Mouse (Mus musculus) lung, postnatal 0 days (tissue): ENCODE measurements at regions not wholly inside any gene's neighbourhood (a gene's known extent, or its start where the extent isn't known, plus 50 kb on each side); places are given as distances from the start of the nearest gene placed in this dataset.

Source experiments
- ATAC-seq: fragments of 200-750 bp; cut with Nextera tagmentation; 2 replicates; pipeline ENCODE4 v1.8.0; 2017; ENCODE audit warnings: moderate library complexity
- DNase-seq: peaks from one replicate; pipeline ENCODE4 v3.0.0-alpha.2; 2016; ENCODE audit warnings: low spot score
- H3K27ac ChIP-seq: fragments of 300-500 bp; sonication (generic); 2 replicates; pipeline ENCODE4 v1.5.1; 2014; ENCODE audit warnings: antibody characterized with exemption, mild to moderate bottlenecking, low read length, mixed read lengths
- H3K27me3 ChIP-seq: fragments of 300-500 bp; sonication (generic); replicated peaks from 2 replicates; pipeline ENCODE4 v1.6.1; 2014; ENCODE audit warnings: low read length, mixed read lengths; ENCODE audit not compliant: insufficient read depth
- H3K36me3 ChIP-seq: fragments of 300-500 bp; sonication (generic); 2 replicates; pipeline ENCODE4 v1.6.1; 2014; ENCODE audit warnings: low read length, mixed read lengths; ENCODE audit not compliant: insufficient read depth
- H3K4me1 ChIP-seq: fragments of 300-500 bp; sonication (generic); 2 replicates; pipeline ENCODE4 v1.6.1; 2014; ENCODE audit warnings: antibody characterized with exemption, low read depth, low read length, mixed read lengths; ENCODE audit not compliant: insufficient read depth
- H3K4me2 ChIP-seq: fragments of 300-500 bp; sonication (generic); replicated peaks from 2 replicates; pipeline ENCODE4 v1.6.1; 2014; ENCODE audit warnings: low read depth, mild to moderate bottlenecking, low read length, moderate library complexity, mixed read lengths
- H3K4me3 ChIP-seq: fragments of 300-500 bp; sonication (generic); 2 replicates; pipeline ENCODE4 v1.5.1; 2014; ENCODE audit warnings: low read depth, low read length
- H3K9ac ChIP-seq: fragments of 300-500 bp; sonication (generic); replicated peaks from 2 replicates; pipeline ENCODE4 v1.6.1; 2014; ENCODE audit warnings: low read depth, mild to moderate bottlenecking
- H3K9me3 ChIP-seq: fragments of 300-500 bp; sonication (generic); 2 replicates; pipeline ENCODE4 v1.6.1; 2016; ENCODE audit warnings: low read length, mixed read lengths
- CTCF ChIP-seq: IDR thresholded peaks from 2 replicates; pipeline ENCODE4 v1.5.1; 2016; ENCODE audit warnings: antibody characterized with exemption, mild to moderate bottlenecking
- EP300 ChIP-seq: IDR thresholded peaks from 2 replicates; pipeline ENCODE4 v1.6.1; 2016; ENCODE audit warnings: antibody characterized with exemption, mild to moderate bottlenecking, control low read depth
- WGBS: fragments of 180-500 bp; shearing (Covaris S2); extraction: QIAGEN DNeasy Blood & Tissue Kit; methylation state at CpG from one replicate; pipeline ENCODE4 v1.1.7; 2014; 5-methylcytosine and 5-hydroxymethylcytosine counted together

DNA sequence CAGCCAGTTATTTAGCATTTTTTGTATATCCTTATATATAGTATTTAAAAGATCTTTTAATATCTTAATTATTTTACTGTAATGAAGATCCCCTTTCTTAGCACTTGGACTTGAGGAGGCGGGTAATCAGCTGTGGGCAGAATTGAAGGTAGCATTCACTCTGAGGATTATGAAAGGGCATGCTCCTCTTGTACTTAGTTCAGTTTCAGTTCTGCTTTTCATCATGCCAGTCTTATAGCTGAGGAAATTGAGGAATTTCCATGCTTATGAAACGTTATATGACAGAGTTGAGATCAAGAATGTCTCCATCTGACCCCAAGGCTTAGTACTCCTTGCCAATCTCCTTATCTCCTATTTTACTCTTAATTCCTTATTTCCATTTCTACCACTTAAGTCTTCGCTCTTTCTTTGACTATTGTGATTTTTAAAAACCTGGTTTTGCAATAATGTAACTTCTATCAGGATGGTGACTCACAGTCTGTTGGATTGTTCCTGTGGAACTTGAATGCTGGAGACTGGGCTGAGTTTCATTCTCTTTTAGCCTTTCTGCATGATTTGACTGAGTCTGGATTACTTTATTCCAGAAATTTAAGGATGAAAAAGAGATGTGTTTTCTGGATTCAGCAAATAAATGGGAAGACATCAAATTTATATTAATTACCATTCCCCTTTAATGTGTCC is 133.6 kb downstream of the Papss1 start:
- WGBS, result 71% methylated on average over 3 of the region's 3 CpGs
- Histone ChIP-seq H3K27ac (no peak overlapping the region), H3K9ac (no peak overlapping the region), H3K4me3 (no peak overlapping the region), H3K9me3 (no peaks in the 10 kb centered on the region), H3K4me1 (no peaks in the 10 kb centered on the region), H3K27me3 (no peaks in the 10 kb centered on the region), H3K4me2 (no peak overlapping the region), H3K36me3 (no peaks in the 10 kb centered on the region)
- DNase-seq, result peak; percentile 27
- TF ChIP-seq EP300 (no peak), CTCF (no peak)
- no peak for ATAC-seq

- Histone ChIP-seq H3K9ac (no peak overlapping the region), H3K4me2 (no peak overlapping the region), H3K36me3 (no peaks in the 10 kb centered on the region), H3K4me3 (no peak overlapping the region), H3K4me1 (no peaks in the 10 kb centered on the region), H3K9me3 (no peaks in the 10 kb centered on the region), H3K27ac (no peak overlapping the region), H3K27me3 (no peaks in the 10 kb centered on the region)
- DNase-seq (no peak), ATAC-seq (no peak)
- TF ChIP-seq EP300 (no peak), CTCF (peak; percentile 56)
These were observed 138.6 kb downstream of the Papss1 start for GRCm38 (mm10) chr3:131703134-131703533.

DNA sequence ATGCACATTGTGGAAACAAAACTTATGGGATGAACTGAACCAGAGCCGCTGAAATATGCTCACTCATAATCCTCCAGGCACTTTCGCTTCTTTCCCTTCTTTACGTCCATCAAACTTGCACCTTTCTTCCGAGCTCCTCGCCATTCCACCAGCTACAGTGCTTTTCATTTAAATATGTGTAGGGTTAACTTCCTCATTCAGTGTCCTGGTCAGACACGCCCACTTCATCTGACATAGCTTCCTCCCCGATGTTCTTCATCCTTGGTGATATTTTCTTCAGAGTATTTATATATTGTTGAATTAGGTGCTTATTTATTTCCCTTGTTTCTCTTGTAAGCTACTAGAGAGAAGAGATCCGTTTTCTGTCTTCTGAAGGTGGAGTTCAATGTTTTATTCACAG is 149.0 kb downstream of the Papss1 start:
- no peaks in the 10 kb centered on the region for H3K4me1 ChIP-seq
- DNase-seq, result no peak
- 80% methylated on average over 8 of the region's 8 CpGs for WGBS
- no peaks in the 10 kb centered on the region for H3K9me3 ChIP-seq
- no peak overlapping the region for H3K9ac ChIP-seq
- H3K4me3 ChIP-seq, result no peak overlapping the region
- no peak overlapping the region for H3K27ac ChIP-seq
- TF ChIP-seq CTCF (no peak), EP300 (no peak)
- H3K4me2 ChIP-seq, result no peak overlapping the region
- no peak for ATAC-seq
- H3K27me3 ChIP-seq, result no peaks in the 10 kb centered on the region
- H3K36me3 ChIP-seq, result no peaks in the 10 kb centered on the region

- Histone ChIP-seq H3K4me1 (no peaks in the 10 kb centered on the region), H3K4me2 (no peak overlapping the region), H3K4me3 (no peak overlapping the region), H3K27me3 (no peaks in the 10 kb centered on the region), H3K9ac (no peak overlapping the region), H3K9me3 (no peaks in the 10 kb centered on the region), H3K27ac (no peak overlapping the region), H3K36me3 (no peaks in the 10 kb centered on the region)
- 71% methylated on average over 8 of the region's 8 CpGs for WGBS
- DNase-seq, result no peak
- TF ChIP-seq EP300 (no peak), CTCF (no peak)
- ATAC-seq, result no peak
These were observed 154.2 kb downstream of the Papss1 start for GRCm38 (mm10) chr3:131718761-131719160.

- DNase-seq (no peak), ATAC-seq (no peak)
- H3K9me3 ChIP-seq, result no peaks in the 10 kb centered on the region
- no peaks in the 10 kb centered on the region for H3K4me1 ChIP-seq
- no peak for TF ChIP-seq CTCF
- no peak for TF ChIP-seq EP300
- no peaks in the 10 kb centered on the region for H3K36me3 ChIP-seq
- no peak overlapping the region for H3K4me3 ChIP-seq
- WGBS, result 86% methylated on average over 3 of the region's 3 CpGs
- no peak overlapping the region for H3K4me2 ChIP-seq
- H3K27ac ChIP-seq, result no peak overlapping the region
- H3K27me3 ChIP-seq, result no peaks in the 10 kb centered on the region
- no peak overlapping the region for H3K9ac ChIP-seq
These were observed 164.1 kb downstream of the Papss1 start for GRCm38 (mm10) chr3:131728618-131729017.

- Histone ChIP-seq H3K4me2 (no peak overlapping the region), H3K9ac (no peak overlapping the region), H3K36me3 (no peaks in the 10 kb centered on the region), H3K4me1 (no peaks in the 10 kb centered on the region), H3K27ac (no peak overlapping the region), H3K4me3 (no peak overlapping the region), H3K27me3 (no peaks in the 10 kb centered on the region), H3K9me3 (no peaks in the 10 kb centered on the region)
- WGBS, result 46% methylated on average over 6 of the region's 6 CpGs
- DNase-seq, result peak; percentile 6
- ATAC-seq, result no peak
- TF ChIP-seq CTCF, result no peak
- no peak for TF ChIP-seq EP300
These were observed 169.7 kb downstream of the Papss1 start for GRCm38 (mm10) chr3:131734226-131734625.

DNA sequence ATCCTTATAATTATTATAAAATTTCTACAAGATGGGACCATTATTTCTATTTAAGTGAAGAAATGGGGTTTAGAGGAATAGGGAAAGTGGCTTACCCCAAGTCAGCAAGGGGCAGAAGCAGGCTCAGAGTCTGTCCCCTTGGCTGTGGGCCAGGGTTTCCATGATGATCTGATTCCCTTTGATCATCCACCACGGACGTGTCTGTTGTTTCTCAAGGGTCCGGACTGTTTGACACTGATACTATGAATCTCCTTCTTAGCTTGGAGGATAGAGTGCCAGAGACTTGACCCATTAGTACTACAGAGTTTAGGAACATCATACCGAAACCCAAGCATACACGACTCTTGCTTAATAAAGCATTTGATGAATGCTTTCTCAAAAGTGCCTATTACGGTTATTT is 172.9 kb downstream of the Papss1 start:
- DNase-seq, result no peak
- TF ChIP-seq EP300 (no peak), CTCF (no peak)
- Histone ChIP-seq H3K4me2 (no peak overlapping the region), H3K36me3 (no peaks in the 10 kb centered on the region), H3K27ac (no peak overlapping the region), H3K27me3 (no peaks in the 10 kb centered on the region), H3K4me1 (no peaks in the 10 kb centered on the region), H3K9ac (no peak overlapping the region), H3K9me3 (no peaks in the 10 kb centered on the region), H3K4me3 (no peak overlapping the region)
- ATAC-seq, result 0 out of 2 replicates have a peak, but pooled peaks have one; percentile 9
- 37% methylated on average over 6 of the region's 6 CpGs for WGBS
